Mouse (Mus musculus) embryonic fibroblast, embryonic 13.5 days (primary cell): ENCODE results near the gene Taf3. TPM values are rescaled to one million over a fixed set of nuclear protein-coding genes. Genes with fewer than 3 reads are reported as not detected.

Source experiments
- H3K27ac ChIP-seq: 2 replicates; pipeline ENCODE4 v1.5.1; 2012; ENCODE audit warnings: low read length, control low read depth, inconsistent platforms; ENCODE audit not compliant: insufficient read depth
- H3K4me1 ChIP-seq: 2 replicates; pipeline ENCODE4 v1.6.1; 2011; ENCODE audit warnings: low read length; ENCODE audit not compliant: control insufficient read depth, insufficient read depth
- H3K4me3 ChIP-seq: 2 replicates; pipeline ENCODE4 v1.5.1; 2011; ENCODE audit warnings: mild to moderate bottlenecking, control low read depth, low read length; ENCODE audit not compliant: insufficient read depth
- CTCF ChIP-seq: IDR thresholded peaks from 2 replicates; pipeline ENCODE4 v1.5.1; 2011; ENCODE audit warnings: mild to moderate bottlenecking, control low read depth, low read length, moderate library complexity, borderline replicate concordance; ENCODE audit not compliant: insufficient read depth
- POLR2A ChIP-seq: IDR thresholded peaks from 2 replicates; pipeline ENCODE4 v1.6.1; 2011; ENCODE audit warnings: low read depth, mild to moderate bottlenecking, control low read depth, low read length, moderate library complexity
- polyA plus RNA-seq: library from polyadenylated mRNA; stranded (reverse); fragments of >200 nt; gene quantifications from 2 replicates; pipeline ENCODE4 v1.2.4, GENCODE M21; 2011; ENCODE audit warnings: low read depth; ENCODE audit not compliant: missing spikeins, insufficient read length

Taf3 gene
- polyA plus RNA-seq, 1 experiment = 7.7 TPM

- Histone ChIP-seq H3K4me1 (peaks cover 14% of the 10 kb centered on the region; the same call in 1 of the 2 replicates), H3K27ac (no peak overlapping the region), H3K4me3 (no peak overlapping the region)
- TF ChIP-seq CTCF (no peak), POLR2A (no peak)
Observed at GRCm38 (mm10) chr2:9969734-9970133, 78.7 kb downstream of the Taf3 start.

GRCm38 (mm10) chr2:9966634-9967033 lies 81.8 kb downstream of the Taf3 start:
- H3K27ac ChIP-seq = no peak overlapping the region
- TF ChIP-seq POLR2A (no peak), CTCF (no peak)
- peaks cover 14% of the 10 kb centered on the region; the same call in 1 of the 2 replicates for H3K4me1 ChIP-seq
- no peak overlapping the region for H3K4me3 ChIP-seq

- Histone ChIP-seq H3K27ac (no peak overlapping the region), H3K4me3 (no peak overlapping the region), H3K4me1 (peaks cover 14% of the 10 kb centered on the region; the same call in 1 of the 2 replicates)
- no peak for TF ChIP-seq CTCF
- no peak for TF ChIP-seq POLR2A
Observed at GRCm38 (mm10) chr2:9965608-9966007, 82.8 kb downstream of the Taf3 start.

GRCm38 (mm10) chr2:9962871-9963270 lies 85.5 kb downstream of the Taf3 start:
- no peak overlapping the region for H3K4me3 ChIP-seq
- no peak for TF ChIP-seq POLR2A
- no peak for TF ChIP-seq CTCF
- H3K27ac ChIP-seq = no peak overlapping the region
- peaks cover 11% of the 10 kb centered on the region; the same call in 1 of the 2 replicates for H3K4me1 ChIP-seq

- no peak for TF ChIP-seq POLR2A
- no peak for TF ChIP-seq CTCF
- Histone ChIP-seq H3K4me3 (no peak overlapping the region), H3K4me1 (peaks cover 6% of the 10 kb centered on the region; the same call in 1 of the 2 replicates), H3K27ac (no peak overlapping the region)
Observed at GRCm38 (mm10) chr2:9961708-9962107, 86.7 kb downstream of the Taf3 start.

- Histone ChIP-seq H3K4me3 (no peak overlapping the region), H3K27ac (no peak overlapping the region), H3K4me1 (no peaks in the 10 kb centered on the region)
- no peak for TF ChIP-seq CTCF
- TF ChIP-seq POLR2A = no peak
Observed at GRCm38 (mm10) chr2:9958011-9958410, 90.4 kb downstream of the Taf3 start.

GRCm38 (mm10) chr2:9956546-9956945 lies 91.8 kb downstream of the Taf3 start:
- Histone ChIP-seq H3K27ac (peak overlapping the region; percentile 89), H3K4me3 (no peak overlapping the region)
- no peak for TF ChIP-seq POLR2A

GRCm38 (mm10) chr2:9955576-9956535 lies 92.5 kb downstream of the Taf3 start:
- no peaks in the 10 kb centered on the region for H3K4me1 ChIP-seq
- H3K27ac ChIP-seq = peak overlapping the region; percentile 89

More at GRCm38 (mm10) chr2:9956546-9956945, 91.8 kb downstream of the Taf3 start:
- H3K4me1 ChIP-seq = no peaks in the 10 kb centered on the region

GRCm38 (mm10) chr2:9946739-9947138 lies 101.7 kb downstream of the Taf3 start:
- TF ChIP-seq POLR2A = no peak
- TF ChIP-seq CTCF = no peak
- H3K27ac ChIP-seq = no peak overlapping the region
- H3K4me3 ChIP-seq = no peak overlapping the region
- H3K4me1 ChIP-seq = no peaks in the 10 kb centered on the region

More at GRCm38 (mm10) chr2:9955576-9956535, 92.5 kb downstream of the Taf3 start:
- H3K4me3 ChIP-seq = no peak overlapping the region
- TF ChIP-seq POLR2A (no peak), CTCF (no peak)

GRCm38 (mm10) chr2:9945611-9946010 lies 102.8 kb downstream of the Taf3 start:
- Histone ChIP-seq H3K4me1 (peaks cover 2% of the 10 kb centered on the region; the same call in 1 of the 2 replicates), H3K4me3 (no peak overlapping the region), H3K27ac (no peak overlapping the region)
- no peak for TF ChIP-seq POLR2A
- TF ChIP-seq CTCF = no peak
